Mouse (Mus musculus) cerebellum, adult 18-20 months (tissue): Measurements from ENCODE around the gene Aff3.

ENCODE experiments used
- DNase-seq, 2 experiments: peaks; one replicate each; pipeline ENCODE4 v3.0.0; 2021

The Aff3 gene

GRCm38 (mm10) chr1:38654981-38655540 is 9.7 kb downstream of the Aff3 start:
- no peak for DNase-seq

- DNase-seq = no peak
Measured at GRCm38 (mm10) chr1:38650031-38650430, 14.7 kb downstream of the Aff3 start.

GRCm38 (mm10) chr1:38649174-38649573 is 15.6 kb downstream of the Aff3 start:
- no peak for DNase-seq

- no peak for DNase-seq
Measured at GRCm38 (mm10) chr1:38642288-38642687, 22.5 kb downstream of the Aff3 start.

GRCm38 (mm10) chr1:38639669-38640068 is 25.1 kb downstream of the Aff3 start:
- DNase-seq = no peak

GRCm38 (mm10) chr1:38635596-38635995 is 29.2 kb downstream of the Aff3 start:
- DNase-seq = no peak

GRCm38 (mm10) chr1:38634081-38634480 is 30.7 kb downstream of the Aff3 start:
- DNase-seq = no peak

GRCm38 (mm10) chr1:38632461-38633180 is 32.1 kb downstream of the Aff3 start:
- DNase-seq = no peak

- DNase-seq = no peak
Measured at GRCm38 (mm10) chr1:38631501-38632279, 33.1 kb downstream of the Aff3 start.

GRCm38 (mm10) chr1:38628901-38629585 is 35.7 kb downstream of the Aff3 start:
- DNase-seq = peak in 1 of 2 experiments; percentile 3

- peak; percentile 6 to 22 for DNase-seq
Measured at GRCm38 (mm10) chr1:38628426-38628825, 36.3 kb downstream of the Aff3 start.

GRCm38 (mm10) chr1:38627683-38628361 is 36.9 kb downstream of the Aff3 start:
- DNase-seq = peak in 1 of 2 experiments; percentile 16

GRCm38 (mm10) chr1:38626739-38627661 is 37.8 kb downstream of the Aff3 start:
- DNase-seq = peak; percentile 67 to 83

- peak; percentile 32 to 49 for DNase-seq
Measured at GRCm38 (mm10) chr1:38626388-38626738, 38.4 kb downstream of the Aff3 start.

GRCm38 (mm10) chr1:38621840-38622239 is 42.9 kb downstream of the Aff3 start:
- DNase-seq = no peak

- DNase-seq = no peak
Measured at GRCm38 (mm10) chr1:38620401-38620800, 44.4 kb downstream of the Aff3 start.

- DNase-seq = no peak
Measured at GRCm38 (mm10) chr1:38606741-38607140, 58.0 kb downstream of the Aff3 start.

GRCm38 (mm10) chr1:38605426-38605825 is 59.3 kb downstream of the Aff3 start:
- DNase-seq = no peak

GRCm38 (mm10) chr1:38604611-38605010 is 60.1 kb downstream of the Aff3 start:
- no peak for DNase-seq

- DNase-seq = no peak
Measured at GRCm38 (mm10) chr1:38601802-38602508, 62.8 kb downstream of the Aff3 start.

- no peak for DNase-seq
Measured at GRCm38 (mm10) chr1:38595311-38595710, 69.4 kb downstream of the Aff3 start.
